Mouse (Mus musculus): ENCODE results near the gene Ttll7.

Gene Ttll7

GRCm38 (mm10) chr3:147000963-147001362 lies 148.8 kb downstream of the Ttll7 start:
- no peak for DNase-seq

- no peak for DNase-seq
Measured at GRCm38 (mm10) chr3:147001557-147001956, 149.4 kb downstream of the Ttll7 start.

GRCm38 (mm10) chr3:147016506-147016905 lies 164.3 kb downstream of the Ttll7 start:
- no peak for DNase-seq

- no peak for DNase-seq
Measured at GRCm38 (mm10) chr3:147019506-147019905, 167.3 kb downstream of the Ttll7 start.

GRCm38 (mm10) chr3:147026248-147026647 lies 174.1 kb downstream of the Ttll7 start:
- DNase-seq = no peak

GRCm38 (mm10) chr3:147028382-147028781 lies 176.2 kb downstream of the Ttll7 start:
- no peak for DNase-seq

- DNase-seq = no peak
Measured at GRCm38 (mm10) chr3:147029718-147030117, 177.6 kb downstream of the Ttll7 start.

GRCm38 (mm10) chr3:147030266-147030880 lies 178.2 kb downstream of the Ttll7 start:
- no peak for DNase-seq

All from kidney, postnatal 36 days (tissue).